Mouse (Mus musculus): Measurements from ENCODE around the gene Crhr2. TPM values are rescaled to one million over a fixed set of nuclear protein-coding genes. Genes with fewer than 3 reads are reported as not detected.

Gene Crhr2
- total and polyA plus RNA-seq, 3 experiments: 0.22 TPM; not detected in 2

- DNase-seq: no peak
Measured at GRCm38 (mm10) chr6:55123056-55123455, 9.8 kb downstream of the Crhr2 start.

GRCm38 (mm10) chr6:55117325-55118109, 15.3 kb downstream of the Crhr2 start:
- DNase-seq: peak; percentile 64

GRCm38 (mm10) chr6:55108358-55108757, 24.5 kb downstream of the Crhr2 start:
- DNase-seq: peak; percentile 21

- no peak for DNase-seq
Measured at GRCm38 (mm10) chr6:55098603-55099002, 34.2 kb downstream of the Crhr2 start.

GRCm38 (mm10) chr6:55098030-55098429, 34.8 kb downstream of the Crhr2 start:
- DNase-seq: peak; percentile 89

GRCm38 (mm10) chr6:55093431-55094146, 39.2 kb downstream of the Crhr2 start:
- no peak for DNase-seq

- no peak for DNase-seq
Measured at GRCm38 (mm10) chr6:55091396-55091795, 41.4 kb downstream of the Crhr2 start.

- DNase-seq: peak; percentile 12
Measured at GRCm38 (mm10) chr6:55090639-55091038, 42.2 kb downstream of the Crhr2 start.

GRCm38 (mm10) chr6:55087355-55087754, 45.5 kb downstream of the Crhr2 start:
- DNase-seq: no peak

GRCm38 (mm10) chr6:55082261-55083051, 50.4 kb downstream of the Crhr2 start:
- DNase-seq: no peak

- DNase-seq: no peak
Measured at GRCm38 (mm10) chr6:55081379-55081778, 51.4 kb downstream of the Crhr2 start.

- no peak for DNase-seq
Measured at GRCm38 (mm10) chr6:55076561-55077255, 56.1 kb downstream of the Crhr2 start.

GRCm38 (mm10) chr6:55065903-55066302, 66.9 kb downstream of the Crhr2 start:
- DNase-seq: no peak

GRCm38 (mm10) chr6:55064477-55064827, 68.4 kb downstream of the Crhr2 start:
- no peak for DNase-seq

- no peak for DNase-seq
Measured at GRCm38 (mm10) chr6:55063793-55064476, 68.9 kb downstream of the Crhr2 start.

- no peak for DNase-seq
Measured at GRCm38 (mm10) chr6:55062200-55062599, 70.6 kb downstream of the Crhr2 start.

GRCm38 (mm10) chr6:55061328-55061727, 71.5 kb downstream of the Crhr2 start:
- no peak for DNase-seq

- DNase-seq: no peak
Measured at GRCm38 (mm10) chr6:55060241-55060825, 72.5 kb downstream of the Crhr2 start.

GRCm38 (mm10) chr6:55057427-55057826, 75.4 kb downstream of the Crhr2 start:
- DNase-seq: no peak

GRCm38 (mm10) chr6:55054491-55054890, 78.3 kb downstream of the Crhr2 start:
- peak; percentile 29 for DNase-seq

GRCm38 (mm10) chr6:55049186-55049585, 83.6 kb downstream of the Crhr2 start:
- DNase-seq: peak; percentile 7
